Mouse (Mus musculus) cortical plate, adult 2 months (tissue): Measurements from ENCODE around the gene Kcnc1. TPM values are rescaled to one million over a fixed set of nuclear protein-coding genes. Genes with fewer than 3 reads are reported as not detected.

Experiments used
- H3K27ac ChIP-seq: fragments of 200-500 bp; 2 replicates; pipeline ENCODE4 v1.5.1; 2012; ENCODE audit warnings: low read length, control low read depth, inconsistent platforms; ENCODE audit not compliant: insufficient read depth
- H3K4me1 ChIP-seq: fragments of 200-500 bp; 2 replicates; pipeline ENCODE4 v1.6.1; 2011; ENCODE audit warnings: low read length; ENCODE audit not compliant: control insufficient read depth, insufficient read depth
- H3K4me3 ChIP-seq: fragments of 200-500 bp; 2 replicates; pipeline ENCODE4 v1.5.1; 2011; ENCODE audit warnings: mild to moderate bottlenecking, low read length, control low read depth; ENCODE audit not compliant: insufficient read depth
- CTCF ChIP-seq: fragments of 200-500 bp; IDR thresholded peaks from 2 replicates; pipeline ENCODE4 v1.5.1; 2011; ENCODE audit warnings: mild to moderate bottlenecking, control low read depth, low read length; ENCODE audit not compliant: insufficient read depth; ENCODE audit errors: extremely low read depth
- POLR2A ChIP-seq: fragments of 200-500 bp; IDR thresholded peaks from 2 replicates; pipeline ENCODE4 v1.6.1; 2011; ENCODE audit warnings: mild to moderate bottlenecking, low read length, control low read depth; ENCODE audit not compliant: insufficient read depth; ENCODE audit errors: extremely low read depth
- polyA plus RNA-seq: library from polyadenylated mRNA; depleted of rRNA; stranded (reverse); fragments of >200 nt; gene quantifications from 2 replicates; pipeline ENCODE4 v1.2.3, GENCODE M21; 2012

Gene Kcnc1
- polyA plus RNA-seq, 1 experiment = 80.3 TPM

DNA sequence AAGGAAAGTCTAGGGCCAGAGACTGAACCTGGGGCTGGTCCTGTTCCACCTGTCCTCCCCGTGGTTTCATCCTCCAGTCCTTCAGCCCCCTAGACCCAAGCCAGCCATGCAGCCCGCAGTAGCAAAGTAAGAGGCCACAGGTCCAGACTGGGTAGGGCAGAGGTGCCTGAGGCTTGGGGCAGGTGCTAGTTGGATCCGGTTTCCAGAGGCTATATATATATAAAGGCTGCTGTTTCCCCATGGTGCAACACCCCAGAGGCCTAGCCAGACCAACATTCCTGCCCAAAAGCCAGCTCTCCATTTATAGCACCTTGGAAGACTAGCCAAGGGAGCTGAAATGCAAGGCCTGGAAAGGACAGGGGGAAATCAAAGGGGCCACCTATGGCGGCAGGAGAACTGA lies 25.2 kb upstream of the Kcnc1 start:
- Histone ChIP-seq H3K4me1 (no peaks in the 10 kb centered on the region), H3K27ac (no peak overlapping the region), H3K4me3 (no peak overlapping the region)
- TF ChIP-seq POLR2A (no peak), CTCF (no peak)

DNA sequence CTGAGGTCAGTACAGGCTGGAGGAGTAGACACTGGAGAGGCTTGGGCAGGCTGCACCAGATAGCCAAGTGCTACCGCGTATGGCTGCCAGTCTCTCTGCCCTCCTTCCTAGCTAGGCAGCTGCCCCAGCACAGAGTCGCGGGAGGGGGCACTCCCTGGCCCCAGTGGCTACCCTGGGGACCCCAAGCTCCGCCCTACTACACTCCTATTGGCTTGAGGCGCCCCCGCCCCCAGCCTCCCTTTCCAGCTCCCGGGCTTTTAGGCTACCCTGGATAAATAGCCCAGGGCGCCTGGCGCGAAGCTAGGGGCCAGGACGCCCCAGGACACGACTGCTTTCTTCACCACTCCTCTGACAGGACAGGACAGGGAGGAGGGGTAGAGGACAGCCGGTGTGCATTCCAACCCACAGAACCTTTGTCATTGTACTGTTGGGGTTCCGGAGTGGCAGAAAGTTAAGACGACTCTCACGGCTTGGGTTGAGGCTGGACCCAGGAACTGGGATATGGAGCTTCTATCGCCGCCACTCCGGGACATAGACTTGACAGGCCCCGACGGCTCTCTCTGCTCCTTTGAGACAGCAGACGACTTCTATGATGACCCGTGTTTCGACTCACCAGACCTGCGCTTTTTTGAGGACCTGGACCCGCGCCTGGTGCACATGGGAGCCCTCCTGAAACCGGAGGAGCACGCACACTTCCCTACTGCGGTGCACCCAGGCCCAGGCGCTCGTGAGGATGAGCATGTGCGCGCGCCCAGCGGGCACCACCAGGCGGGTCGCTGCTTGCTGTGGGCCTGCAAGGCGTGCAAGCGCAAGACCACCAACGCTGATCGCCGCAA lies 19.9 kb upstream of the Kcnc1 start, which contains the start of gene Myod1:
Gene Myod1, plus strand, starts transcription at position 303 of the 836 bp plus-strand sequence.
- Histone ChIP-seq H3K4me3 (no peak within 1 kb of the TSS), H3K27ac (no peak within 1 kb of the TSS)
- TF ChIP-seq POLR2A (no peak), CTCF (no peak)

DNA sequence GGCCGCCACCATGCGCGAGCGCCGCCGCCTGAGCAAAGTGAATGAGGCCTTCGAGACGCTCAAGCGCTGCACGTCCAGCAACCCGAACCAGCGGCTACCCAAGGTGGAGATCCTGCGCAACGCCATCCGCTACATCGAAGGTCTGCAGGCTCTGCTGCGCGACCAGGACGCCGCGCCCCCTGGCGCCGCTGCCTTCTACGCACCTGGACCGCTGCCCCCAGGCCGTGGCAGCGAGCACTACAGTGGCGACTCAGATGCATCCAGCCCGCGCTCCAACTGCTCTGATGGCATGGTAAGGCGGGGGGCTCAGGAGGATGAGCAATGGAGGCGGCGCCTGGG lies 19.3 kb upstream of the Kcnc1 start:
- Histone ChIP-seq H3K4me3 (no peak overlapping the region), H3K4me1 (no peaks in the 10 kb centered on the region), H3K27ac (no peak overlapping the region)
- no peak for TF ChIP-seq POLR2A
- TF ChIP-seq CTCF = 0 out of 2 replicates have a peak, but pooled peaks have one; percentile 4

More for the DNA sequence above, 19.9 kb upstream of the Kcnc1 start, which contains the start of gene Myod1:
- no peaks in the 10 kb centered on the region for H3K4me1 ChIP-seq

- no peak for TF ChIP-seq POLR2A
- TF ChIP-seq CTCF = peak; percentile 49
- no peak overlapping the region for H3K4me3 ChIP-seq
- no peak overlapping the region for H3K27ac ChIP-seq
- no peaks in the 10 kb centered on the region for H3K4me1 ChIP-seq
These were observed 18.2 kb upstream of the Kcnc1 start for GRCm38 (mm10) chr7:46378123-46378522.

DNA sequence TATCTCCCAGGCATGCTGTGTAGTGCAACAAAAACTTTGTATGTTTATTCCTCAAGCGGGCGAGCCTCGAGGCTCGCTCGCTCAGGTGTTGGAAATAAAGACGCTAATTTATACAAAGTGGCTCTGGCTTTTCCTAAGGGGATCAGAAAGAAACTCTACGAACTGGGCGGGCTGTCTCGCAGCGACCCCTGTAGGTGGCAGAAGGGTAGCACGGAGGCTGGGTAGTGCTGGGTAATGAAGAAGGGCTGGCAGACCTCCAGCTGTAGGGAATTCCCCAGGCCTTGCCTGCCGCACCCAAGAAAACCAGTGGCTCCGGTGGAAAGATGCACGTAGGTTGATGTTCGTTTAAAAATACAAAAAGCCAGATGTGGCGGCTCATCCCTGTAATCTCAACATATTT lies 17.3 kb upstream of the Kcnc1 start:
- H3K4me1 ChIP-seq = no peaks in the 10 kb centered on the region
- no peak overlapping the region for H3K4me3 ChIP-seq
- no peak for TF ChIP-seq POLR2A
- TF ChIP-seq CTCF = peak; percentile 58
- no peak overlapping the region for H3K27ac ChIP-seq

DNA sequence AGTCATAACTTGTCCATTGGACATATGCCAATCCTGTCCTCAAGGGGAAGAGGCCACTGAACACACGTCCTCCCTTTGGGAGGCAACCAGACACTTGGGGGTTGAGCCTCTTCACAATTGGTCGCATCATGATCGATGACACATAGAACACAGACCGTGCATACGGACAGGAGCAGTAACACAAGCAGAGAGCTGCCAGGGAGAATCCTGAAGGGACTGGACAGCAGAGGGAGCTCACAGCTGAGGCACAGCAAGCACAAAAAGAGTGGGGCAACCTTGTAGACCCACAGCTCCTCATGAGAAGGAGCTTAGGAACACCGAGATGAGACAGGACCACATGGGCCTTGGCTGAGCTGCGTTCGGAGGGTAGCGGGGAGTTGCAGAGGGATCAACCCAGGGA lies 15.7 kb upstream of the Kcnc1 start:
- TF ChIP-seq CTCF (peak; percentile 62), POLR2A (no peak)
- H3K4me3 ChIP-seq = no peak overlapping the region
- H3K27ac ChIP-seq = no peak overlapping the region
- H3K4me1 ChIP-seq = no peaks in the 10 kb centered on the region

- Histone ChIP-seq H3K4me3 (no peak overlapping the region), H3K27ac (no peak overlapping the region), H3K4me1 (no peaks in the 10 kb centered on the region)
- TF ChIP-seq CTCF (no peak), POLR2A (no peak)
These were observed 8.9 kb upstream of the Kcnc1 start for GRCm38 (mm10) chr7:46387430-46387829.

DNA sequence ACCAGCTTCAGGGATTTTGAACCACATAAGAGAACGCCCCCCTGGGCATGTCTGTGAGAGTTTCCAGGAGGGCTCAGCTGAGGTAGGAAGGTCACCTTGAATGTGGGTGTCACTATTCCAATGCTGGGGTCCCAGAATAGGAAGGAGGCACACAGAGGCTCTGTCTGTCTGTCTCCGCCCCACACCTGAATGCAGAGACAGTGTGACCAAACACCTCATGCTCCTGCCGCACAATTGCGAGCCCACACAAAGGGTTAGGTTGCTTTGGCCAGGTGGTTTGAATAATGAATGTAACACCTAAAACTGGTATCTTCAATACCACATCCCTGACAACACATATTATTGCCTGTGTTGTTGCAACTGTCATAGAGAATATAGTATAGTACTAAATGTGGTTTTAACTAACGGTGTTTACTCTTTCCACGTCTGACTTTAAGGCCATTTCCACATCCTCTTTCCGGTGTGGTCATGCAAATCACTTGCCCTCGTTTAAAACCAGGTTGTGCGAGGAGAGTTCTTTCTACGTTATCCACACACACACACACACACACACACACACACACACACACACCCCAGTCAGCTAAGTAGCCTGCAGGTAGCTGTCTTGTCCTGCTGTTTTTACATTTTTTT lies 6.7 kb upstream of the Kcnc1 start:
- TF ChIP-seq POLR2A (no peak), CTCF (no peak)
- Histone ChIP-seq H3K27ac (no peak overlapping the region), H3K4me1 (no peaks in the 10 kb centered on the region), H3K4me3 (no peak overlapping the region)

DNA sequence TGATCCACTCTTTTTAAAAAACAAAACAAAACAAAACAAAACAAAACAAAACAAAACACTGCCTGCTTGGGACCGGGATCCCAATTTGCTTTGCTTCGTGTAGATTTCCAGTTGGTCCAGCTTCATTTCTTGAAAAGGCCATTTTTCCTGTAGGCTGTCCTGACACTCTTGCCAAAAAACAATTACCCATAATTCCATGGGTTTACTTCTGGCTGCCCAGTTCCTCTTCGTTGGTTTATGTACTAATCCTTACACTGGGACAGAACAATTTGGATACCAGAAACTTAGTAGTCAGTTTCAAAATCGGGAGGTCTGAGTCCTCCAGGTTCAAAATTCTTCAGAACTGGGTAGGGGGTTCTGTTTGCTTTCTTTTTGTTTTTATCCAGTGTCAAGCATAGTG lies 6.1 kb upstream of the Kcnc1 start:
- H3K4me1 ChIP-seq = no peaks in the 10 kb centered on the region
- no peak for TF ChIP-seq POLR2A
- no peak for TF ChIP-seq CTCF
- no peak overlapping the region for H3K27ac ChIP-seq
- H3K4me3 ChIP-seq = no peak overlapping the region

DNA sequence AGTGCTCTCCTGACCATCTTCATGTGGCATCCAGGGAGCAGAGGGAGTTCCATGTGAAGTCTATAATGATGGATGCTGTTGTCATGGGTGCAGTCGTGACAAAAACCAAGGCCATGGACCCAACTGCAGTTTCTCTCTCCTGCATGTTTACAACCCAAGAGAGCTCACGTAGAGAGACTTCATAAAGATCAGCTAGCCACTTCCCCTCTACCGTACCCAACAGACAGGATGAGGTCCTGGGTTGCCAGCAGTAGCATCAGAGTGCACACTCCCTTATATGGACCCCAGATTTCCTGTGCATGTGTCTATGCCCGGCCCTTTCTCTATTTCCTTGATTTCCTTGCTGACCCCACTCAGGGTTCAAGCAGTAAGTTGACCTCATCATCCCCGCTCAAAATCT lies 4.6 kb upstream of the Kcnc1 start:
- no peak overlapping the region for H3K4me3 ChIP-seq
- TF ChIP-seq CTCF (no peak), POLR2A (no peak)
- H3K27ac ChIP-seq = no peak overlapping the region
- no peaks in the 10 kb centered on the region for H3K4me1 ChIP-seq
